Comparison of ENCODE assay signal across 13 mouse cellular contexts in genomic region chr4:33526092-33526491, GRCm38 (mm10).
DNase-seq lines count a peak whose midpoint lies in the region; ATAC-seq and TF ChIP-seq lines count a peak whose summit lies in the region.
"Had no signal": no experiment of that assay in that cellular context is flagged by ENCODE, and none has a peak within 500 bp of the region (broad histone marks: within the 10 kb centered on the region; RNA-seq: fewer than 3 reads in every experiment).

No protein-coding gene starts in this region.

- H3K9ac ChIP-seq in heart, embryonic 12.5 days: no peak overlapping the region
- H3K9ac ChIP-seq in stomach, postnatal 0 days (ENCODE audit: low read length): no peak overlapping the region
- H3K9ac ChIP-seq: embryonic facial prominence, embryonic 12.5 days; limb, embryonic 13.5 days; lung, embryonic 15.5 days had no signal

- no peak for TF ChIP-seq CTCF in lung, adult 2 months (IDR thresholded peaks at IDR 0.05; ENCODE audit: insufficient read depth, low read length)
- TF ChIP-seq CTCF in brain, embryonic 14.5 days (IDR thresholded peaks at IDR 0.05; ENCODE audit: borderline replicate concordance, extremely low read depth, insufficient read depth, insufficient read length): peak; percentile 11; the same call in 1 of the 2 replicates
- 0 out of 2 replicates have a peak, but pooled peaks have one; percentile 26 for TF ChIP-seq CTCF in stomach, postnatal 0 days (IDR thresholded peaks at IDR 0.05; ENCODE audit: low read depth)

- peaks cover 41% of the 10 kb centered on the region for H3K27me3 ChIP-seq in heart, embryonic 12.5 days (replicated peaks)
- no peaks in the 10 kb centered on the region for H3K27me3 ChIP-seq in stomach, postnatal 0 days (ENCODE audit: control insufficient read depth, insufficient read depth, low read length)
- H3K27me3 ChIP-seq in limb, embryonic 10.5 days (ENCODE audit: low read depth, poor library complexity, severe bottlenecking): no peaks in the 10 kb centered on the region
- H3K27me3 ChIP-seq: embryonic facial prominence, embryonic 12.5 days; limb, embryonic 13.5 days; lung, embryonic 15.5 days had no signal

- H3K36me3 ChIP-seq in heart, embryonic 12.5 days: no peaks in the 10 kb centered on the region
- no peaks in the 10 kb centered on the region for H3K36me3 ChIP-seq in stomach, postnatal 0 days (ENCODE audit: control insufficient read depth, insufficient read depth, low read length)
- H3K36me3 ChIP-seq in limb, embryonic 10.5 days: no peaks in the 10 kb centered on the region
- H3K36me3 ChIP-seq: embryonic facial prominence, embryonic 12.5 days; limb, embryonic 13.5 days; lung, embryonic 15.5 days had no signal

- TF ChIP-seq EP300 in stomach, postnatal 0 days (optimal IDR thresholded peaks at IDR 0.05): no peak

- TF ChIP-seq POLR2A in lung, adult 2 months (IDR thresholded peaks at IDR 0.05; ENCODE audit: borderline replicate concordance, extremely low read depth, low read depth, low read length): no peak
- no peak for TF ChIP-seq POLR2A in brain, embryonic 14.5 days (IDR thresholded peaks at IDR 0.05; ENCODE audit: borderline replicate concordance, extremely low read depth, insufficient read depth, insufficient read length, poor library complexity, severe bottlenecking)

- H3K4me2 ChIP-seq in heart, embryonic 12.5 days: no peak overlapping the region
- no peak overlapping the region for H3K4me2 ChIP-seq in stomach, postnatal 0 days (replicated peaks; ENCODE audit: low read depth)
- H3K4me2 ChIP-seq: embryonic facial prominence, embryonic 12.5 days; limb, embryonic 13.5 days; lung, embryonic 15.5 days had no signal

- no peak overlapping the region for H3K4me3 ChIP-seq in heart, embryonic 12.5 days
- no peak overlapping the region for H3K4me3 ChIP-seq in lung, adult 2 months (replicated peaks; ENCODE audit: extremely low read depth, low read depth, low read length)
- H3K4me3 ChIP-seq in stomach, postnatal 0 days (ENCODE audit: low read depth, low read length): no peak overlapping the region
- no peak overlapping the region for H3K4me3 ChIP-seq in limb, embryonic 10.5 days
- H3K4me3 ChIP-seq: embryonic facial prominence, embryonic 12.5 days; limb, embryonic 13.5 days; lung, embryonic 15.5 days had no signal

- no peak for ATAC-seq in heart, embryonic 12.5 days (ENCODE audit: insufficient number of reproducible peaks, low FRiP score)
- ATAC-seq in stomach, postnatal 0 days (ENCODE audit: low FRiP score, low TSS enrichment): no peak

- H3K27ac ChIP-seq in heart, embryonic 12.5 days (ENCODE audit: poor library complexity, severe bottlenecking): no peak overlapping the region
- no peak overlapping the region for H3K27ac ChIP-seq in stomach, postnatal 0 days (replicated peaks)
- H3K27ac ChIP-seq in limb, embryonic 10.5 days: no peak overlapping the region
- H3K27ac ChIP-seq: embryonic facial prominence, embryonic 12.5 days; limb, embryonic 13.5 days; lung, embryonic 15.5 days had no signal

- 39% methylated on average over 7 of the region's 7 CpGs for WGBS in heart, embryonic 12.5 days
- WGBS in lung, adult 2 months: 59% methylated on average over 7 of the region's 7 CpGs
- WGBS in stomach, postnatal 0 days: 50% methylated on average over 7 of the region's 7 CpGs
- 46% methylated on average over 7 of the region's 7 CpGs for WGBS in limb, embryonic 10.5 days

- H3K4me1 ChIP-seq in heart, embryonic 12.5 days (replicated peaks): peaks cover 6% of the 10 kb centered on the region
- no peaks in the 10 kb centered on the region for H3K4me1 ChIP-seq in lung, adult 2 months (ENCODE audit: control insufficient read depth, insufficient read depth, low read length)
- no peaks in the 10 kb centered on the region for H3K4me1 ChIP-seq in stomach, postnatal 0 days (replicated peaks; ENCODE audit: control insufficient read depth, insufficient read depth)
- no peaks in the 10 kb centered on the region for H3K4me1 ChIP-seq in limb, embryonic 10.5 days
- H3K4me1 ChIP-seq: embryonic facial prominence, embryonic 12.5 days had no signal

- DNase-seq in heart, adult 11 months: peak; percentile 81
- peak; percentile 5 for DNase-seq in lung, postnatal 25 days (ENCODE audit: low spot score)
- no peak for DNase-seq in lung, adult 2 months
- DNase-seq in brain, embryonic 14.5 days (ENCODE audit: low read depth): peak; percentile 58
- no peak for DNase-seq in stomach, postnatal 0 days (ENCODE audit: low spot score)
- DNase-seq in limb, embryonic 10.5 days (ENCODE audit: low spot score): no peak
- DNase-seq: heart, adult 18-20 months; kidney, postnatal 10 days; thymus, postnatal 4 days had no signal

- H3K9me3 ChIP-seq in heart, embryonic 12.5 days (replicated peaks): 0 out of 2 replicates have a peak, but pooled peaks cover 6% of the 10 kb centered on the region
- H3K9me3 ChIP-seq in stomach, postnatal 0 days (ENCODE audit: control insufficient read depth, low read length): no peaks in the 10 kb centered on the region
- no peaks in the 10 kb centered on the region for H3K9me3 ChIP-seq in limb, embryonic 10.5 days (replicated peaks)
- H3K9me3 ChIP-seq: embryonic facial prominence, embryonic 12.5 days; limb, embryonic 13.5 days; lung, embryonic 15.5 days had no signal

Comparison
In these comparisons a context has a peak if more than half of its experiments do, and no peak if none do; other contexts are left out.
1. DNase-seq: peak in heart, adult 11 months (single experiment), lung, postnatal 25 days (single experiment) and brain, embryonic 14.5 days (single experiment); none in lung, adult 2 months (single experiment), stomach, postnatal 0 days (single experiment) and limb, embryonic 10.5 days (single experiment).